Mouse (Mus musculus): ENCODE measurements around the gene Smox. TPM values are rescaled to one million over a fixed set of nuclear protein-coding genes. Genes with fewer than 3 reads are reported as not detected.

The Smox gene
- total and polyA plus RNA-seq, 3 experiments = 2.2 to 5.5 TPM; not detected in 1

DNA sequence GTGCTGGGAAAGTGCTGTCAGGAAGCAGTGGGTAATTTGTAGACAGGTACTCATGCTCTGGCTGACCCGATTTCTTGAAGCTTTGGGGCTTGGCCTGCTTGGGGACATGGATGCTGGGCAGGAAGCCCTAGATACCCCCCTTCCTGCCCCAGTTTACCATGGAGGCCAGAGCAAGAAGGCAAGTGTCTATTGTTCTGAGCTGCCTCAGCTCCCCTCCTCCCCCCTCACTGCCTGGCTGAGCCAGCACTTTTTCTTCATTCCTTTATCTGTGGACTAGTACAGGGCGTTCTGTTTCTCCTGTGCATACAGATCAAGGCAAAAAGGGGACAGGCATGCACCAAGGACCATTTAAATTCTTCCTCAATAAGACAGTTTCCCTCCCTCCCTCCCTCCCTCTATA lies 17.2 kb downstream of the Smox start:
- no peak for DNase-seq (ENCODE audit: low read depth, low spot score)
- no peaks in the 10 kb centered on the region for H3K9me3 ChIP-seq (replicated peaks; ENCODE audit: insufficient read depth, low read length)
- H3K27me3 ChIP-seq (ENCODE audit: control insufficient read depth in 1 of 2, insufficient read depth in 2 of 2, low read length in 2 of 2) = no peaks in the 10 kb centered on the region
- peaks cover 0 to 2% of the 10 kb centered on the region in 2 experiments; a peak in 1 of 4 replicates for H3K4me1 ChIP-seq (ENCODE audit: control insufficient read depth in 1 of 2, insufficient read depth in 2 of 2, low read length in 2 of 2)
- no peaks in the 10 kb centered on the region for H3K79me2 ChIP-seq (ENCODE audit: control insufficient read depth, insufficient read depth, low read length, poor library complexity)
- no peak overlapping the region for H3K27ac ChIP-seq (ENCODE audit: control insufficient read depth, low read depth, low read length)
- no peaks in the 10 kb centered on the region for H3K36me3 ChIP-seq (ENCODE audit: control insufficient read depth in 1 of 2, insufficient read depth in 2 of 2, low read length in 2 of 2)
- no peak overlapping the region for H3K4me3 ChIP-seq (ENCODE audit: control insufficient read depth in 1 of 2, insufficient read depth in 1 of 2, low read depth in 2 of 2, low read length in 2 of 2)
- TF ChIP-seq ZMIZ1 (IDR thresholded peaks at IDR 0.05; ENCODE audit: low read depth, low read length) = no peak
- TF ChIP-seq BHLHE40 (IDR thresholded peaks at IDR 0.05; ENCODE audit: borderline replicate concordance, low read depth, low read length) = no peak
- no peak for TF ChIP-seq GABPA (IDR thresholded peaks at IDR 0.05; ENCODE audit: low read depth, low read length)
- TF ChIP-seq ZKSCAN1 (IDR thresholded peaks at IDR 0.05; ENCODE audit: low read depth, low read length) = no peak
- no peak overlapping the region for H3K9ac ChIP-seq (ENCODE audit: control insufficient read depth, low read depth, low read length, poor library complexity, severe bottlenecking)

DNA sequence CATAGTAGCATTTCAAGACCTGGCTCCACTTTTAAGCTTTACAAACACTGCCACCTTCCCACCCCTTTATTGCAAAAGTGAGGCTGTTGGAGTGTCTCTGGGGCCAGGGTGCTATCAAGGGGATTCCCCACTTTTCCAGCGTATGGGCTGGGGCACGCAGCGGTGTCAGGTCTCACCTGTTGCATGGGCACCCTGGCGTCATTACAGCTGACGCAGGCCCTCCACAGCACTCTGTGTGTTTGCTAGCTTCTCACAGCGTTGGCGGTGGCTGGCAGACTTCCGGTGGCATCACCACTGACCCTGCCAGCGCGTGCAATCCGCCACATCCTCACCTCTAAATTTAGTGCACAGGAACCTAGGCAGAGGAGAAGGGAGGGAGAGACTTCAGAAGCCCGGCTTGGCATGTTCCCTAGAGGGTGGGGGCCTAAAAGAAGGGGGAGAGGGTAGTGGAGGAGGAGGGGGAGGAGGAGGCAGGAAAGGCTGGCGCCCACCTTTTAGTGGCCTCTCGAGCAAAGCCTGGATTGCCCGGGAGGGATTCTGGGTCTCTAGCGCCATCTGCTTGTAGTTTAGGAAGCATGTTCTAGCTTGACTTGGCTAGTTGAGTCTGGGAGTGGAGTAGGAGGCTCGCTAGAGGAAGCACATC lies 18.5 kb downstream of the Smox start:
- peak; percentile 68 for DNase-seq (ENCODE audit: low read depth, low spot score)
- Histone ChIP-seq H3K27ac (ENCODE audit: control insufficient read depth, low read depth, low read length) (no peak overlapping the region), H3K27me3 (ENCODE audit: control insufficient read depth in 1 of 2, insufficient read depth in 2 of 2, low read length in 2 of 2) (no peaks in the 10 kb centered on the region), H3K9ac (ENCODE audit: control insufficient read depth, low read depth, low read length, poor library complexity, severe bottlenecking) (no peak overlapping the region), H3K4me1 (ENCODE audit: control insufficient read depth in 1 of 2, insufficient read depth in 2 of 2, low read length in 2 of 2) (peaks cover 0 to 9% of the 10 kb centered on the region in 2 experiments; a peak in 1 of 4 replicates), H3K79me2 (ENCODE audit: control insufficient read depth, insufficient read depth, low read length, poor library complexity) (no peaks in the 10 kb centered on the region), H3K36me3 (ENCODE audit: control insufficient read depth in 1 of 2, insufficient read depth in 2 of 2, low read length in 2 of 2) (0 out of 4 replicates have a peak, but pooled peaks cover 0 to 2% of the 10 kb centered on the region in 2 experiments), H3K9me3 (replicated peaks; ENCODE audit: insufficient read depth, low read length) (no peaks in the 10 kb centered on the region), H3K4me3 (ENCODE audit: control insufficient read depth in 1 of 2, insufficient read depth in 1 of 2, low read depth in 2 of 2, low read length in 2 of 2) (no peak overlapping the region)
- TF ChIP-seq KAT2A (conservative IDR thresholded peaks at IDR 0.05; ENCODE audit: low read depth, low read length) (no peak), CTCF (IDR thresholded peaks at IDR 0.05 in 2 of 3, conservative IDR thresholded peaks at IDR 0.05 in 1 of 3; ENCODE audit: control insufficient read depth in 1 of 3, insufficient read depth in 1 of 3, low read depth in 2 of 3, low read length in 3 of 3, poor library complexity in 1 of 3, severe bottlenecking in 1 of 3) (peak; percentile 52 to 79 (median 67)), UBTF (IDR thresholded peaks at IDR 0.05; ENCODE audit: borderline replicate concordance, insufficient read depth, low read depth, low read length) (no peak), SMC3 (IDR thresholded peaks at IDR 0.05; ENCODE audit: low read depth, low read length) (peak; percentile 85), RAD21 (IDR thresholded peaks at IDR 0.05; ENCODE audit: low read depth, low read length) (peak; percentile 76), ZC3H11A (IDR thresholded peaks at IDR 0.05; ENCODE audit: low read depth, low read length) (peak; percentile 63), ETS1 (IDR thresholded peaks at IDR 0.05; ENCODE audit: low read depth, low read length) (no peak), MYB (IDR thresholded peaks at IDR 0.05; ENCODE audit: low read depth, low read length) (no peak), JUND (IDR thresholded peaks at IDR 0.05; ENCODE audit: low read depth, low read length) (no peak), TCF12 (IDR thresholded peaks at IDR 0.05; ENCODE audit: low read depth, low read length) (no peak), USF1 (IDR thresholded peaks at IDR 0.05; ENCODE audit: low read depth, low read length) (no peak), MAZ (IDR thresholded peaks at IDR 0.05; ENCODE audit: low read depth, low read length) (no peak), ZMIZ1 (IDR thresholded peaks at IDR 0.05; ENCODE audit: low read depth, low read length) (no peak), GATA1 (IDR thresholded peaks at IDR 0.05; ENCODE audit: low read depth, low read length) (no peak), ELF1 (IDR thresholded peaks at IDR 0.05; ENCODE audit: low read depth, low read length) (no peak), TBP (IDR thresholded peaks at IDR 0.05; ENCODE audit: low read depth, low read length) (no peak), CHD2 (IDR thresholded peaks at IDR 0.05; ENCODE audit: low read length) (no peak)
